Mouse (Mus musculus) right cerebral cortex, postnatal 36 days (tissue): ENCODE results near the gene Borcs6.

Source experiments
- DNase-seq, 2 experiments: peaks; one replicate each; pipeline ENCODE4 v3.0.0; 2022; ENCODE audit warnings: low spot score in 2 of 2, mixed read lengths in 1 of 2

Borcs6 gene

GRCm38 (mm10) chr11:69048151-69048550, 11.4 kb upstream of the Borcs6 start:
- no peak for DNase-seq

DNA sequence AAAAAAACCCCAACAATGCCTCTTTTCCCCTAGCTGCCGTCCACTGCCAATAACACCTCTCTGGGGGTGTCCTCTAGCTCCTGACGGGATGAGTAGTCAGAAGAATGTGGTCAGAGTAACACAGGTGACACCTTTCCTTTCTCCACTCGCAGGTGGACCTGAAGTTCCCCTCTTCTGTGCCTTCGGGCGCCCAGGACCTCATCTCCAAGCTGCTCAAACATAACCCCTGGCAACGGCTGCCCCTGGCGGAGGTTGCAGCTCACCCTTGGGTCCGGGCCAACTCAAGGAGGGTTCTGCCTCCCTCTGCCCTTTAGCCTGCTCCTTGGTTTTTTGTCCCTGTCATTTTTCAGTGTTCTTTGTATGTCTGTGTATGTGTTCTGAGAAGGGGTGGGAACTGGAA, 8.8 kb upstream of the Borcs6 start:
- no peak for DNase-seq

DNA sequence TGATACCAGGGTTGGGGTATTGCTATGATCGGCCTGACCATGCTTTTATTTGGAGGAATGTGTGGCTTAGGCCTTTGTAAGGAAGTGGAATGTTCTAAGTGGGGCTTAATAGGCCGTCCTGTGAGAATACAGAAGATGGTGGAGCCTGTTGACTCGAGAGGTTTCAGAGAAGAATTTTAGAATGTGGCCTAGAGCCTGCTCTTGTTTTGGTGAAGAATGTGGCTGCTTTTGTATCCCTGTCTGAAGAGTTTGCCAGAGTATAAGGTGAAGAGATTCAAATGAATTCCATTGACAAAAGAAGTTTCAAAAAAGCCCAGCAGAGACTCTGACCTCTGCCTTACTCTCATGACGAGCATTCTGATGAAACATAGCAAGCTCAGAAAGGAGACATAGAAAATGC, 7.7 kb upstream of the Borcs6 start:
- DNase-seq, result no peak

DNA sequence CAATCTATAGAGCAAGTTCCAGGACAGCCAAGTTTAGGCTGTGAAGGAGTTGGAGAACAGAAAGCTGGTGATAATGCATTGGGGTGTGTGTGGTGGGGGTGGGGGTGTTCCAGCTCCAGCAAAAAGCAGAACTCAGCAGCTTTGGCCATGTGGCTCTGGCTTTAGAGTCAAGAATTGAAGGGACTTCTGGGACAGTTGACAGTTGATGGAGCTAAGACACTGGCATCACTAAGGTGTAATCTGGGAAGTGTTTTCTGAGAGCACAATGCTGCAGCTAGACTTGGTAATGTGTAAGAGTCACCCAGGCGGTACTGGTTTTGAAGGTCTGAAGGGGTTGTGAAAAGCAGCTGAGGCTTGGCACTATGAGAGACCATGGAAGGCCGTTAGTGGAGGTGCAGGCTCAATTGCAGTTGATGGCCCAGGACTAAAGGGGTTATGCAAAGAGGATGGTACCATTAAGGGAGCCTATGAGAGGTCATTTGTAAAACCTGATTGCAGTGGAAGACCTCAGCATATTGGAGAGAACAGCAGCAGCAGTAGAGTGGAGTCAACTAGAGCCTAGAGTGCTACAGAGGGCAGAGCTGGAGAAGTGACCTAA, 6.6 kb upstream of the Borcs6 start:
- no peak for DNase-seq

- DNase-seq, result no peak
These were observed 5.7 kb upstream of the Borcs6 start for GRCm38 (mm10) chr11:69053848-69054247.

DNA sequence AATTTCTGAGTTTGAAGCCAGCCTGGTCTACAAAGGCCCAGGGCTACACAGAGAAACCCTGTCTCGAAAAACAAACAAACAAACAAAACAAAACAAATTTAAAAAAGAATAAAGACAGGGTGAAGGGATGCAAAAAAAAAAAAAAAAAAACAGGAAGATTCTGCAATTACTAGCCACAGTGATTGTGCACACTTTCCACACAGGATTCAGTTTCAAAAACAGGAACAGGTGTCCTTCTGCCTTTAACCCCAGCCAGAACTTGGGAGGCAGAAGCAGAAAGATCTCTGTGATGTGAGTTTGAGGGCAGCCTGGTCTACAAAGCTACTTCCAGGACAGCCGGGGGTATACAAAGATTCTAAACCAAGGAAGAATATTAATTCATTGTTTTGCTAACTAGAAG, 1.3 kb upstream of the Borcs6 start:
- DNase-seq, result no peak

DNA sequence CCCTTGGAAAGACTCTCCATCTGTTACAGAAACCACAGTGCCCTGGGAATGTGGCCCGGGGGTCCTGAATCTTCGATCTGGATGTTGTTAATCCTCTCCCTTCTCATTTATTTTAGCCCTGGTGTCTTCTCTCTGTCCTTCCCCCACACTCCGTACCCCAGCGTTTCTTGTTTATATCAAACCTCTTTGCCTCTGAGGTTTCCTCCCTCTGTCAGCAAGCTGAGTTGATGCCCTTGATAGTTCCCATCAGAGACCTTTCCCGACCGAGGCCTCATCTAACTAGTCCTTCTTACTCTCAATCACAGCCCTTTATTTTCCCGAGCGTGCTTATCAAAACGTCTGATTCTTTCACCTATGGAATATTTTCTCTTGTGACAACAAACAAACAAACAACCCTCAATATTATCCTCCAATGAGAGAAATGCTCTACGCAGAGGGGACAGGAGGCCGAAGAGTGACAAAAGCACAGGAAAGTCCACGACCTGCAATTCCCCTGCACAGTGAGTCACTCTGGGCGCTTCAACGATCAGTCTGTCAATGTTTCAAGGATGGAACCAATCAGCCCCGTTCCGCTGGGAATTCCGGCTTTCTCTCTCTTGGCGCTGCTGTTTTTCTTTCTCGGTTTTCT, 674 bp upstream of the Borcs6 start:
- DNase-seq, result no peak

- no peak for DNase-seq
These were observed 476 bp downstream of the Borcs6 start for GRCm38 (mm10) chr11:69059975-69060411.

DNA sequence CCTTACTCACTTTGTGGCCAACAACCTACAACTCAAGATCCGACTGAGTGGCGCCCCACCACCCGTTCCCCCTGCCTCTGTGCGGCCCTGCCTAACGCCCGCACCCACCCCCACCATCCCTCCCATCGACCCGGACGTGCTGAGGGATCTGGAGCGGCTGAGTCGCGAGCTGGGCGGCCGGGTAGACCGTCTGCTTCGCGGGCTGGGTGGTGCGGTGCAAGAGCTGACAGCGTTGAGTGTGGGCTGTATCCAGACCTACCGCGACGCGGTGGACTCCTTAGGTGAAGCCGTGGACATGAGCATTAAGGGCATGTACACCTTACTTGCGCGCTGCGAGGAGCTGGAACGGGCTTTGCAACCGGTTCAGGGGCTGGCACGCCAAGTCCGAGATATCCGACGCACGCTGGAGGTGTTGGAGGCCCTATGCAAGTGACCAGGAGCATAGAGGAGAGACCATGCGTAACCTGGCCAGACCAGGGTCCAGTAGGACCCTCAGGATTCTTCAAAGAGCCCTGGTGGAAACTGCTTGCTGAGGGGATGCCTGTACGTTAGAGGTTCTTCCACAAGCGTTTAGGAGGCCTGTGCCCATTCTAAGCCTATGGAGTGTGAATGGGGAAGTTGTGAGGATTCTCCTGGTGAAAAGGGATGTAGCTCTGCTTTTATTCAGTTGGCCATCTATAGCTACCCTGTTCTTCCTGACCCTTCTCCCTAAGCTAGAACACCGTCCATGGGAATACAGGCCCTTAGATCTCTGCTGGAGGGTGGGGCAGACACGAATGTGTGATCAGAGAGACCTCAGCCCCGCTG, 1.1 kb downstream of the Borcs6 start:
- DNase-seq, result no peak

- no peak for DNase-seq
These were observed 1.9 kb downstream of the Borcs6 start for GRCm38 (mm10) chr11:69061255-69061912.

DNA sequence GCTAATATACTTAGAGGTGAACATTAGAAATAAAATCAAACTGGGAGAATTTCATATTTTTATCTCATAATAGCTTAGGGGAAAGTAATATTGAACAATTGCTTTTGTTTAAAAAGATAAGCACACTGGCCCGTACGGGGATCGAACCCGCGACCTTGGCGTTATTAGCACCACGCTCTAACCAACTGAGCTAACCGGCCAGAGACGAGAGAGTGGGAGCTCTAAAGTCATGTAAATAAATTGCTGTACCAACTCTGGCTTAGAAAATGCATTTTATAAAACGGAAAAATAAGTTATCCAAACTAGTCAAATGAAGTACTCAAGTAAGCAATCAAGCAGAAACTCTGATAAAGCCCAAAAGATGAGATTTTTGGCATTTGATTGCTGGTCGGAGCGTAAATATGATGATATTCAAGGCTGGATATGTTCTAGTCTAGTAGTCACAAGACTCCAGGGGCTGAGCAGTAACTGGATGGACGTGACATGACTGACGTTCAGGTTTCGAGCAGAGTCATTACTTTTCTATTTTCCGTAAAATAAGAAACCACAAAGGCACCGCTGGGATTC, 2.8 kb downstream of the Borcs6 start:
- peak; percentile 61 to 67 for DNase-seq

- DNase-seq, result peak; percentile 93
These were observed 3.3 kb downstream of the Borcs6 start for GRCm38 (mm10) chr11:69062761-69063224.

DNA sequence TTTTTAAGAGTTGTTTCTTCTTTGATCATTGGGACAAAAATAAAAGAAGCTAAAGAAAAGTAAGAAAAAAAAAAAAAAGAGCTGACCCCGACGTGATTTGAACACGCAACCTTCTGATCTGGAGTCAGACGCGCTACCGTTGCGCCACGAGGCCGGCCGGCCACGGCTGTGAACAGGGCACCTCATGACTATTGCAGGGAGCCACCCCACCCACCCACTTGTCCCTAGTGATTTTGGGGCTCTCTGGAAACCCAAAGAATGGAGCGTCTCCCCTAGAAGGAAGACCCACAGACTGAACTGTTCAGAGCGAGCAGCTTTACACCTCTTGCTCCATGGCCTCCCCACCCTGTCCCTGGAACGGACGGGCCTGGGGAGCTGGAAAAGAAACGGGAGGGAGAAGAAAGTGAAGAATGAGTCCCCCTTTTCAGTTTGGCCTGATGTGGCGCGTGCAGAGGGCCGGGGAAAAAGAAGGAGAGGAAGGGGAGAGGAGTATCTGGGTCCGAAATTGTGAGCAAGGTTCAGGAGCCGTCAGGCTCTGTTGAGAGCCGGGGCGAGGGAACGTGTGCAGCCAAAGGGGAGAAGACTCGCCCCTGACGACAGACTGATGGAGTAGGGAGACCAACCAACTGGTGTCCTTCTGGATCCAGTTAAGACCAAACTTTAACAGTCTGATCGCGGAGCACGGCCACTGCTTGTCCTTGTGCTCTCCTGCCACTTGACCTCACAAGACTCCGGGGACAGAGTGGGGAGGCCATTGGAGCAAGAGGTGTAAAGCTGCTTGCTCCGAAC, 4.1 kb downstream of the Borcs6 start:
- DNase-seq, result peak in 1 of 2 experiments; percentile 59

GRCm38 (mm10) chr11:69064259-69065133, 5.0 kb downstream of the Borcs6 start:
- no peak for DNase-seq

DNA sequence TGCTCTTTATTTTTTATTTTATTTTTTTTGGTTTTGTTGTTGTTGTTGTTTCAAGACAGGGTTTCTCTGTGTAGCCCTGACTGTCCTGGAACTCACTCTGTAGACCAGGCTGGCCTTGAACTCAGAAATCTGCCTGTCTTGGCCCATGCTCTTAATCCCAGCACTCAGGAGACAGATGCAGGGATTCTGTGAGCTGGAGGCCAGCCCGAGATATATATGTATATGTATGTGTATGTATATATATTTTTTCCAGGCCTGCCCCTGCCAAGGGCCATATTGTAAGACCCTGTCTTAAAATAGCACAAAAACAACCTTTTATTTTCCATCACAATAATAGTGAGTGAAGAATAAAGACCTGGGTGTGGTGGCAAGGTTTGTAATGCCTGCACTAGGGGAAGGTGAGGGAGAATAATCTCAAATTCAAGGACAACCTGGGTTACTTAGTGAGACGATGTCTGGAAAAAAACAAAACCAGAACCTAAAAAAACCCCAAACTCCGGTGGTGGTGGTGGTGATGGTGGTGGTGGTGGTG, 5.9 kb downstream of the Borcs6 start:
- DNase-seq, result no peak

GRCm38 (mm10) chr11:69066163-69066861, 6.8 kb downstream of the Borcs6 start:
- DNase-seq, result peak; percentile 66 to 75

DNA sequence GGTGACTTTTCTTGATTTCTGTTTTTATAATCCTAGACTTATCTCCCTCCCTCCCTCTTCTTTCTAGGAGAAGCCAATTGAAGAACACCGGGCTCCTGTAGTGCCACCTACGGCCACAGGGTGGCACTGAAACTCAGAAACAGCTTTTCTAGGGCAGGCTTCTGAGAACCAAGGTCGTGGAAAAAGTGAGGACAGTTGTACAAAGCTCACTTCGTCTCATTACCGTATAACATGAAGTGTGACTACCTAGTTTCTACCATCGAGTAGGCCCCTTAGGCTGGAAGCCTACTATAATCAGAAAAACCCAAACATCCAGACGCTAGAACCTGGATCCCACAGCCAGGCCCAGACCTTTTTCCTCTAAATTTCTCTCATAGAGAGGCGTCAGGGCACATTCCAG, 7.4 kb downstream of the Borcs6 start:
- peak; percentile 80 to 82 for DNase-seq

DNA sequence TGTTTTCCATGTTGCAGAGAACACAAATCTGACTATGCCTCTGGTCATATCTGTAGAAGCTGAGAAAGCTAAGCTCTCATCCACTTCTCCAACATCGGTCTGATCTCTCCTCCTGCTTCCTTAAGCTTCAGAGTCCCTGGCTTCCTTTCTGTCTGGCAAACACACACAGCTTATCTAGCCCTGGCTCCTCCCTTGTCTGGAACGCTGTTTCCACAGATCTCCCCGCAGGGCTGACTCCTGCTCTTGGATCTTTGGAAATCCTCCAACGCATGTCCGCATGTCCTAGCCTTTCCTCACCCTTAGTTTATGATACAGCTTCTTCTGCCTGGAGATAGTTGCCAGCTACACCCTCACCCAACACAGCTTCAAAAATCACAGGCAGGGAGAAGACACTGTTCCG, 8.1 kb downstream of the Borcs6 start:
- no peak for DNase-seq

DNA sequence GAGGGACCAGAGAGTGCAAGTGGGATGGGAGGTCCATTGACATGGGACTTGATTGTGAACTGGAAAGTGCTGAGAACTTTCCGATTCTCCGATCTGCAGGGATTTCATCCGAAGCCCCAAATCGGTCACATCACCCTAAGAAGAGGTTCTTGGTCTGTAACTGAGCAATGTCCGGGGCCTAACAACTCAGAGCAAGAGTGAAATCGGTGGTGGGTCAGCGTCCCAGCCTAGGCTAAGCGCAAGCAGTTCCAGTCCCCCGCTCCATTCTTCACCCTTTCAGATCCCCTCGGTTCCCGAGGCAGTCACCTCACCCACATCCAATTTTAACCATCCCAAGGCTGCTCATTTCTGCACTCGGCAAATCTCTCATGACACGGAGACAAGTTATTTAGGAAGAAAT, 10.6 kb downstream of the Borcs6 start:
- DNase-seq, result no peak
